Mouse (Mus musculus): ENCODE data around the gene Wrap73. TPM values are rescaled to one million over a fixed set of nuclear protein-coding genes. Genes with fewer than 3 reads are reported as not detected.

The Wrap73 gene
- total RNA-seq, 1 experiment, result 24.9 TPM

GRCm38 (mm10) chr4:154211459-154211858, 69.3 kb downstream of the Wrap73 start:
- in situ Hi-C loops (cut with MboI; ENCODE audit: low sequenced_read_pairs in 2 of 2, unreplicated experiment in 2 of 2), result no loop called here
- H3K27ac ChIP-seq (ENCODE audit: insufficient read depth, low read depth, low read length, poor library complexity, severe bottlenecking), result no peak overlapping the region
- TF ChIP-seq HCFC1 (IDR thresholded peaks at IDR 0.05; ENCODE audit: borderline replicate concordance, insufficient read depth, low read length), result no peak
- TF ChIP-seq ZC3H11A (IDR thresholded peaks at IDR 0.05; ENCODE audit: borderline replicate concordance, low read depth, low read length), result no peak
- TF ChIP-seq MAFK (IDR thresholded peaks at IDR 0.05; ENCODE audit: insufficient read depth, low read depth, low read length), result no peak
- no peak for TF ChIP-seq ZNF384 (IDR thresholded peaks at IDR 0.05; ENCODE audit: low read depth, low read length)
- TF ChIP-seq CHD2 (IDR thresholded peaks at IDR 0.05; ENCODE audit: low read depth, low read length), result no peak
- peaks cover 0 to 15% of the 10 kb centered on the region in 2 experiments; a peak in 1 of 4 replicates for H3K4me1 ChIP-seq (ENCODE audit: control insufficient read depth in 2 of 2, insufficient read depth in 2 of 2, low read length in 2 of 2, poor library complexity in 1 of 2)
- no peak overlapping the region for H3K9ac ChIP-seq (ENCODE audit: insufficient read depth, low read depth, low read length, poor library complexity, severe bottlenecking)
- no peaks in the 10 kb centered on the region for H3K9me3 ChIP-seq (ENCODE audit: control insufficient read depth, insufficient read depth, low read depth, low read length)
- H3K36me3 ChIP-seq (ENCODE audit: control insufficient read depth, insufficient read depth, low read length, poor library complexity, severe bottlenecking), result no peaks in the 10 kb centered on the region
- H3K4me3 ChIP-seq (ENCODE audit: insufficient read depth in 1 of 2, low read depth in 1 of 2, low read length in 2 of 2, poor library complexity in 1 of 2, severe bottlenecking in 1 of 2), result no peak overlapping the region
- no peak for DNase-seq (ENCODE audit: low read depth, low spot score)

- Histone ChIP-seq H3K9ac (ENCODE audit: insufficient read depth, low read depth, low read length, poor library complexity, severe bottlenecking) (no peak overlapping the region), H3K36me3 (ENCODE audit: control insufficient read depth, insufficient read depth, low read length, poor library complexity, severe bottlenecking) (no peaks in the 10 kb centered on the region), H3K27ac (ENCODE audit: insufficient read depth, low read depth, low read length, poor library complexity, severe bottlenecking) (no peak overlapping the region), H3K4me3 (ENCODE audit: insufficient read depth in 1 of 2, low read depth in 1 of 2, low read length in 2 of 2, poor library complexity in 1 of 2, severe bottlenecking in 1 of 2) (no peak overlapping the region), H3K4me1 (ENCODE audit: control insufficient read depth in 2 of 2, insufficient read depth in 2 of 2, low read length in 2 of 2, poor library complexity in 1 of 2) (peaks cover 0 to 15% of the 10 kb centered on the region in 2 experiments; a peak in 1 of 4 replicates), H3K9me3 (ENCODE audit: control insufficient read depth, insufficient read depth, low read depth, low read length) (no peaks in the 10 kb centered on the region)
- in situ Hi-C loops (cut with MboI; ENCODE audit: low sequenced_read_pairs in 2 of 2, unreplicated experiment in 2 of 2), result no loop called here
- TF ChIP-seq ZC3H11A (IDR thresholded peaks at IDR 0.05; ENCODE audit: borderline replicate concordance, low read depth, low read length), result no peak
- TF ChIP-seq HCFC1 (IDR thresholded peaks at IDR 0.05; ENCODE audit: borderline replicate concordance, insufficient read depth, low read length), result no peak
- no peak for TF ChIP-seq ZNF384 (IDR thresholded peaks at IDR 0.05; ENCODE audit: low read depth, low read length)
- no peak for TF ChIP-seq CHD2 (IDR thresholded peaks at IDR 0.05; ENCODE audit: low read depth, low read length)
- no peak for TF ChIP-seq MAFK (IDR thresholded peaks at IDR 0.05; ENCODE audit: insufficient read depth, low read depth, low read length)
- DNase-seq (ENCODE audit: low read depth, low spot score), result no peak
These were observed 71.4 kb downstream of the Wrap73 start for GRCm38 (mm10) chr4:154213586-154213985.

GRCm38 (mm10) chr4:154214075-154214474, 71.9 kb downstream of the Wrap73 start:
- H3K9ac ChIP-seq (ENCODE audit: insufficient read depth, low read depth, low read length, poor library complexity, severe bottlenecking), result no peak overlapping the region
- no peak overlapping the region for H3K27ac ChIP-seq (ENCODE audit: insufficient read depth, low read depth, low read length, poor library complexity, severe bottlenecking)
- H3K9me3 ChIP-seq (ENCODE audit: control insufficient read depth, insufficient read depth, low read depth, low read length), result no peaks in the 10 kb centered on the region
- no peak overlapping the region for H3K4me3 ChIP-seq (ENCODE audit: insufficient read depth in 1 of 2, low read depth in 1 of 2, low read length in 2 of 2, poor library complexity in 1 of 2, severe bottlenecking in 1 of 2)
- in situ Hi-C loops (cut with MboI; ENCODE audit: low sequenced_read_pairs in 2 of 2, unreplicated experiment in 2 of 2), result no loop called here
- H3K4me1 ChIP-seq (ENCODE audit: control insufficient read depth in 2 of 2, insufficient read depth in 2 of 2, low read length in 2 of 2, poor library complexity in 1 of 2), result peaks cover 0 to 15% of the 10 kb centered on the region in 2 experiments; a peak in 1 of 4 replicates
- H3K36me3 ChIP-seq (ENCODE audit: control insufficient read depth, insufficient read depth, low read length, poor library complexity, severe bottlenecking), result no peaks in the 10 kb centered on the region
- no peak for DNase-seq (ENCODE audit: low read depth, low spot score)
- TF ChIP-seq CHD2 (IDR thresholded peaks at IDR 0.05; ENCODE audit: low read depth, low read length) (no peak), HCFC1 (IDR thresholded peaks at IDR 0.05; ENCODE audit: borderline replicate concordance, insufficient read depth, low read length) (no peak)

Other genes starting within 250 kb of the Wrap73 start
- gene A430005L14Rik, start 185.1 kb upstream of the Wrap73 start, total RNA-seq (2012; rRNA removed), result 57.5 and 71.4 TPM in 2 replicates
- 14.4 and 15.1 TPM in 2 replicates for gene Dffb, start 167.2 kb upstream of the Wrap73 start, total RNA-seq (2012; rRNA removed)
- 15.0 and 16.1 TPM in 2 replicates for gene Cep104, start 167.2 kb upstream of the Wrap73 start, total RNA-seq (2012; rRNA removed)
- gene Lrrc47, start 130.6 kb upstream of the Wrap73 start, total RNA-seq (2012; rRNA removed), result 32.9 and 35.8 TPM in 2 replicates
- gene Smim1, start 116.1 kb upstream of the Wrap73 start, total RNA-seq (2012; rRNA removed), result 2.9 and 3.0 TPM in 2 replicates
- gene Ccdc27, start 99.7 kb upstream of the Wrap73 start, total RNA-seq (2012; rRNA removed), result not detected in 2 replicates
- gene Trp73, start 2.2 kb upstream of the Wrap73 start, total RNA-seq (2012; rRNA removed), result 2.6 and 4.5 TPM in 2 replicates
- 64.5 and 68.1 TPM in 2 replicates for gene Tprgl, start 18.3 kb downstream of the Wrap73 start, total RNA-seq (2012; rRNA removed)
- 5.6 and 12.7 TPM in 2 replicates for gene Megf6, start 28.4 kb downstream of the Wrap73 start, total RNA-seq (2012; rRNA removed)
- gene Arhgef16, start 159.3 kb downstream of the Wrap73 start, total RNA-seq (2012; rRNA removed), result 4.2 and 6.8 TPM in 2 replicates
- gene B230104I21Rik, start 193.8 kb downstream of the Wrap73 start, total RNA-seq (2012; rRNA removed), result not detected in 2 replicates

Measured in ES-E14 (cell line).